11 mouse cellular contexts compared by ENCODE assay signal in the genomic region with DNA sequence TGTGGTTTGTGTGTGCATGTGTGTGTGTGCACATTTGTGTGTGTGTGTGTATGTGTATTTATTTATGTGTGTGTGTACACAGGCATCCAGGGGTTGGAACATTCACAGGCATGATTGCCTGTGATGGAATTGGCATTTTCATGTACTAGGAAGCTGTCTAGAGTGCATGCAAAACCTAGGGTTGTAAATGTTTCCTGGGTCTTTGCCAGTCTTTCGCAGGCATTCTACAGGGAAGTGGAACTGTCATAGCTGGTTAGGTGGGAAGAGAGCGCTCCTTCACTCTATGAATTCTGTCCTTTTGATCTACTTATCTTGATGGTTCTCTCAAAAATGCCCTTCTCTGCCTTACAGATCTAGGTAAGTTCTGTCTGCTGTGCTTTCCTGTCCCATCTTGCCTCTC. TPM values are rescaled to one million over a fixed set of nuclear protein-coding genes. Genes with fewer than 3 reads are reported as not detected.
A peak's percentile ranks its signal among the peaks of the same experiment; 100 is the strongest.
DNase-seq lines count a peak whose midpoint lies in the region; ATAC-seq lines count a peak whose summit lies in the region.
"Had no signal": no experiment of that assay in that cellular context is flagged by ENCODE, and none has a peak within 500 bp of the region (broad histone marks: within the 10 kb centered on the region; RNA-seq: fewer than 3 reads in every experiment).

No protein-coding gene starts in this region.

- H3K36me3 ChIP-seq in heart, embryonic 15.5 days: no peaks in the 10 kb centered on the region
- no peaks in the 10 kb centered on the region for H3K36me3 ChIP-seq in hindbrain, embryonic 12.5 days
- no peaks in the 10 kb centered on the region for H3K36me3 ChIP-seq in midbrain, embryonic 14.5 days (ENCODE audit: control insufficient read depth, insufficient read depth, low read length)
- H3K36me3 ChIP-seq: liver, embryonic 12.5 days had no signal

- H3K9me3 ChIP-seq in heart, embryonic 15.5 days (replicated peaks): no peaks in the 10 kb centered on the region
- no peaks in the 10 kb centered on the region for H3K9me3 ChIP-seq in hindbrain, embryonic 12.5 days (replicated peaks)
- no peaks in the 10 kb centered on the region for H3K9me3 ChIP-seq in midbrain, embryonic 14.5 days (ENCODE audit: control insufficient read depth, low read length)
- H3K9me3 ChIP-seq: liver, embryonic 12.5 days had no signal

- H3K4me3 ChIP-seq in heart, embryonic 15.5 days: no peak overlapping the region
- no peak overlapping the region for H3K4me3 ChIP-seq in hindbrain, embryonic 12.5 days
- H3K4me3 ChIP-seq in midbrain, embryonic 14.5 days (replicated peaks; ENCODE audit: low read depth, low read length): no peak overlapping the region
- H3K4me3 ChIP-seq: myocyte had no signal

- H3K4me2 ChIP-seq in heart, embryonic 15.5 days: peak overlapping the region; percentile 64; the same call in 1 of the 2 replicates
- H3K4me2 ChIP-seq in hindbrain, embryonic 12.5 days (replicated peaks): peak overlapping the region; percentile 54
- H3K4me2 ChIP-seq in midbrain, embryonic 14.5 days (ENCODE audit: low read length): peak overlapping the region; percentile 50

- H3K4me1 ChIP-seq in heart, embryonic 15.5 days (replicated peaks): peaks cover 16% of the 10 kb centered on the region
- peaks cover 11% of the 10 kb centered on the region for H3K4me1 ChIP-seq in hindbrain, embryonic 12.5 days
- peaks cover 12% of the 10 kb centered on the region for H3K4me1 ChIP-seq in midbrain, embryonic 14.5 days (ENCODE audit: control insufficient read depth, insufficient read depth, low read length)

- no peak for DNase-seq in heart, postnatal 10 days
- peak; percentile 27 for DNase-seq in NIH3T3 (ENCODE audit: low read depth)
- DNase-seq in midbrain, embryonic 14.5 days: peak; percentile 14
- no peak for DNase-seq in cerebellum, postnatal 36 days
- no peak for DNase-seq in layer of hippocampus, postnatal 14 days (ENCODE audit: low spot score in 2 of 2)

- 55% methylated on average over 2 of the region's 2 CpGs for WGBS in heart, embryonic 15.5 days
- 82% methylated on average over 2 of the region's 2 CpGs for WGBS in hindbrain, embryonic 12.5 days
- WGBS in midbrain, embryonic 14.5 days: 62% methylated on average over 2 of the region's 2 CpGs

- peaks cover 10% of the 10 kb centered on the region; the same call in 1 of the 2 replicates for H3K27me3 ChIP-seq in heart, embryonic 15.5 days
- no peaks in the 10 kb centered on the region; the same call in 1 of the 2 replicates for H3K27me3 ChIP-seq in hindbrain, embryonic 12.5 days
- no peaks in the 10 kb centered on the region for H3K27me3 ChIP-seq in midbrain, embryonic 14.5 days (ENCODE audit: control insufficient read depth, insufficient read depth, low read length)

- intact Hi-C loops in heart, postnatal 10 days (cut with DNase I): no loop called here

- ATAC-seq in heart, embryonic 15.5 days (replicated peaks; ENCODE audit: insufficient number of reproducible peaks, insufficient read depth, low FRiP score, low read depth): no peak
- ATAC-seq in hindbrain, embryonic 12.5 days (ENCODE audit: low FRiP score): no peak
- no peak for ATAC-seq in midbrain, embryonic 14.5 days (ENCODE audit: low FRiP score, low TSS enrichment)
- ATAC-seq in cerebellum, adult (ENCODE audit: insufficient number of reproducible peaks, low FRiP score, low TSS enrichment): no peak

- H3K27ac ChIP-seq in heart, embryonic 15.5 days: peak overlapping the region; percentile 64
- H3K27ac ChIP-seq in hindbrain, embryonic 12.5 days: no peak overlapping the region
- H3K27ac ChIP-seq in midbrain, embryonic 14.5 days (replicated peaks; ENCODE audit: low read depth, low read length): no peak overlapping the region
- H3K27ac ChIP-seq: liver, embryonic 12.5 days had no signal

- H3K9ac ChIP-seq in heart, embryonic 15.5 days: no peak overlapping the region
- no peak overlapping the region for H3K9ac ChIP-seq in hindbrain, embryonic 12.5 days
- H3K9ac ChIP-seq in midbrain, embryonic 14.5 days (replicated peaks; ENCODE audit: low read length): no peak overlapping the region; the same call in 1 of the 2 replicates
- H3K9ac ChIP-seq: liver, embryonic 12.5 days had no signal

RNA-seq across cellular contexts. Expression of a gene that starts 10.6 kb away (rescaled TPM):
- polyA plus RNA-seq in heart, embryonic 15.5 days (2015; fragmentation: Nextera tagmentation; extraction: Ambion mirVana): 0.13 TPM in 1 of 2 replicates, not detected in the other
- not detected for total RNA-seq in heart, postnatal 10 days (2021)
- not detected in 2 replicates for polyA plus RNA-seq in hindbrain, embryonic 12.5 days (2016; fragmentation: Nextera tagmentation; extraction: Ambion mirVana)
- polyA plus RNA-seq in midbrain, embryonic 14.5 days (2014; fragmentation: Nextera tagmentation; extraction: Ambion mirVana): not detected in 2 replicates
- total RNA-seq in layer of hippocampus, postnatal 14 days (2021): under 1 TPM in 1 of 2 experiments, not detected in 1; 0.35 TPM
- polyA plus RNA-seq: CD4-positive, CD25-positive, alpha-beta regulatory T cell, adult 4 months; liver, embryonic 12.5 days; myocyte had no signal

RNA-seq across cellular contexts. Expression of a gene that starts 19.9 kb away (rescaled TPM):
- polyA plus RNA-seq in heart, embryonic 15.5 days (2015; fragmentation: Nextera tagmentation; extraction: Ambion mirVana): not detected in 2 replicates
- not detected for total RNA-seq in heart, postnatal 10 days (2021)
- not detected in 2 replicates for polyA plus RNA-seq in hindbrain, embryonic 12.5 days (2016; fragmentation: Nextera tagmentation; extraction: Ambion mirVana)
- polyA plus RNA-seq in midbrain, embryonic 14.5 days (2014; fragmentation: Nextera tagmentation; extraction: Ambion mirVana): not detected in 2 replicates
- total RNA-seq in layer of hippocampus, postnatal 14 days (2021): not detected
- polyA plus RNA-seq: CD4-positive, CD25-positive, alpha-beta regulatory T cell, adult 4 months; liver, embryonic 12.5 days; myocyte had no signal

RNA-seq across cellular contexts. Expression of a gene that starts 25.8 kb away (rescaled TPM):
- 19.8 and 20.9 TPM in 2 replicates for polyA plus RNA-seq in heart, embryonic 15.5 days (2015; fragmentation: Nextera tagmentation; extraction: Ambion mirVana)
- total RNA-seq in heart, postnatal 10 days (2021): 100 to 1,000 TPM; 168 to 176 TPM
- 16.3 and 19.2 TPM in 2 replicates for polyA plus RNA-seq in hindbrain, embryonic 12.5 days (2016; fragmentation: Nextera tagmentation; extraction: Ambion mirVana)
- polyA plus RNA-seq in midbrain, embryonic 14.5 days (2014; fragmentation: Nextera tagmentation; extraction: Ambion mirVana): 7.4 and 9.6 TPM in 2 replicates
- total RNA-seq in layer of hippocampus, postnatal 14 days (2021): 10 to 100 TPM; 32.1 to 33.5 TPM

Comparison
In these comparisons a context has a peak if more than half of its experiments do, and no peak if none do; other contexts are left out.
1. DNase-seq: peak in NIH3T3 (single experiment) and midbrain, embryonic 14.5 days (single experiment); none in heart, postnatal 10 days (0 of 2), cerebellum, postnatal 36 days (0 of 2) and layer of hippocampus, postnatal 14 days (0 of 2).
2. Peak in every context shown above with its lines, with median percentiles within 50 percentile points of each other: H3K4me2 ChIP-seq.